Mouse (Mus musculus) embryonic fibroblast, embryonic 13.5 days (primary cell): ENCODE results near the gene Ddr1. TPM values are rescaled to one million over a fixed set of nuclear protein-coding genes. Genes with fewer than 3 reads are reported as not detected.
A peak's percentile ranks its signal among the peaks of the same experiment; 100 is the strongest.

Experiments used
- H3K27ac ChIP-seq: 2 replicates; pipeline ENCODE4 v1.5.1; 2012; ENCODE audit warnings: low read length, control low read depth, inconsistent platforms; ENCODE audit not compliant: insufficient read depth
- H3K4me1 ChIP-seq: 2 replicates; pipeline ENCODE4 v1.6.1; 2011; ENCODE audit warnings: low read length; ENCODE audit not compliant: control insufficient read depth, insufficient read depth
- H3K4me3 ChIP-seq: 2 replicates; pipeline ENCODE4 v1.5.1; 2011; ENCODE audit warnings: mild to moderate bottlenecking, control low read depth, low read length; ENCODE audit not compliant: insufficient read depth
- CTCF ChIP-seq: IDR thresholded peaks from 2 replicates; pipeline ENCODE4 v1.5.1; 2011; ENCODE audit warnings: mild to moderate bottlenecking, control low read depth, low read length, moderate library complexity, borderline replicate concordance; ENCODE audit not compliant: insufficient read depth
- POLR2A ChIP-seq: IDR thresholded peaks from 2 replicates; pipeline ENCODE4 v1.6.1; 2011; ENCODE audit warnings: low read depth, mild to moderate bottlenecking, control low read depth, low read length, moderate library complexity
- polyA plus RNA-seq: library from polyadenylated mRNA; stranded (reverse); fragments of >200 nt; gene quantifications from 2 replicates; pipeline ENCODE4 v1.2.4, GENCODE M21; 2011; ENCODE audit warnings: low read depth; ENCODE audit not compliant: missing spikeins, insufficient read length

The Ddr1 gene
- polyA plus RNA-seq = 42.9 and 46.3 TPM in 2 replicates

- H3K27ac ChIP-seq = peak within 1 kb of the TSS; percentile 80
- peak; percentile 66; the same call in 1 of the 2 replicates for TF ChIP-seq POLR2A
- TF ChIP-seq CTCF = no peak
- H3K4me3 ChIP-seq = 0 out of 2 replicates have a peak within 1 kb of the TSS, but pooled peaks have one; percentile 3
- peaks cover 3% of the 10 kb centered on the region; the same call in 1 of the 2 replicates for H3K4me1 ChIP-seq
These were observed at the start of gene Ddr1 for GRCm38 (mm10) chr17:35704621-35705464. TSS of gene Ddr1 (minus strand) at chr17:35704621.

- TF ChIP-seq CTCF = no peak
- no peak for TF ChIP-seq POLR2A
- Histone ChIP-seq H3K4me1 (no peaks in the 10 kb centered on the region), H3K4me3 (no peak overlapping the region), H3K27ac (no peak overlapping the region)
These were observed 49.2 kb upstream of the Ddr1 start for GRCm38 (mm10) chr17:35753668-35754067.

GRCm38 (mm10) chr17:35752221-35752811, 47.9 kb upstream of the Ddr1 start:
- H3K4me1 ChIP-seq = no peaks in the 10 kb centered on the region
- no peak overlapping the region for H3K27ac ChIP-seq
- H3K4me3 ChIP-seq = no peak overlapping the region
- TF ChIP-seq POLR2A (no peak), CTCF (no peak)

GRCm38 (mm10) chr17:35749685-35750084, 45.3 kb upstream of the Ddr1 start:
- TF ChIP-seq CTCF (no peak), POLR2A (no peak)
- H3K27ac ChIP-seq = no peak overlapping the region
- H3K4me1 ChIP-seq = no peaks in the 10 kb centered on the region
- H3K4me3 ChIP-seq = no peak overlapping the region

- Histone ChIP-seq H3K27ac (no peak overlapping the region), H3K4me1 (no peaks in the 10 kb centered on the region), H3K4me3 (no peak overlapping the region)
- no peak for TF ChIP-seq CTCF
- no peak for TF ChIP-seq POLR2A
These were observed 39.9 kb upstream of the Ddr1 start for GRCm38 (mm10) chr17:35744361-35744760.

GRCm38 (mm10) chr17:35742948-35743347, 38.5 kb upstream of the Ddr1 start:
- Histone ChIP-seq H3K27ac (no peak overlapping the region), H3K4me1 (no peaks in the 10 kb centered on the region), H3K4me3 (no peak overlapping the region)
- TF ChIP-seq POLR2A = no peak
- TF ChIP-seq CTCF = no peak

GRCm38 (mm10) chr17:35741589-35742226, 37.3 kb upstream of the Ddr1 start:
- TF ChIP-seq POLR2A = no peak
- TF ChIP-seq CTCF = no peak
- no peak overlapping the region for H3K4me3 ChIP-seq
- H3K4me1 ChIP-seq = peaks cover 3% of the 10 kb centered on the region; the same call in 1 of the 2 replicates
- H3K27ac ChIP-seq = no peak overlapping the region

- no peak overlapping the region for H3K4me3 ChIP-seq
- TF ChIP-seq POLR2A (no peak), CTCF (no peak)
- H3K27ac ChIP-seq = no peak overlapping the region
- peaks cover 3% of the 10 kb centered on the region; the same call in 1 of the 2 replicates for H3K4me1 ChIP-seq
These were observed 36.0 kb upstream of the Ddr1 start for GRCm38 (mm10) chr17:35740276-35740880.

GRCm38 (mm10) chr17:35739675-35740074, 35.3 kb upstream of the Ddr1 start:
- Histone ChIP-seq H3K4me3 (no peak overlapping the region), H3K4me1 (peaks cover 3% of the 10 kb centered on the region; the same call in 1 of the 2 replicates), H3K27ac (no peak overlapping the region)
- TF ChIP-seq CTCF (peak; percentile 59; the same call in 1 of the 2 replicates), POLR2A (no peak)

GRCm38 (mm10) chr17:35737743-35738142, 33.3 kb upstream of the Ddr1 start:
- Histone ChIP-seq H3K27ac (peak overlapping the region; percentile 15; the same call in 1 of the 2 replicates), H3K4me1 (peaks cover 3% of the 10 kb centered on the region; the same call in 1 of the 2 replicates), H3K4me3 (no peak overlapping the region)
- TF ChIP-seq CTCF (peak; percentile 68; the same call in 1 of the 2 replicates), POLR2A (no peak)
